Mouse (Mus musculus) neural tube, embryonic 14.5 days (tissue): Measurements from ENCODE around the gene Nsun3. TPM values are rescaled to one million over a fixed set of nuclear protein-coding genes. Genes with fewer than 3 reads are reported as not detected.

Source experiments
- ATAC-seq: fragments of 200-750 bp; cut with Nextera tagmentation; 2 replicates; pipeline ENCODE4 v1.8.0; 2017; ENCODE audit warnings: low read depth, mild to moderate bottlenecking, moderate TSS enrichment, moderate library complexity
- H3K27ac ChIP-seq: fragments of 300-500 bp; sonication (generic); 2 replicates; pipeline ENCODE4 v1.5.1; 2014; ENCODE audit warnings: low read depth, mild to moderate bottlenecking, control low read depth, low read length, moderate library complexity, mixed read lengths
- H3K27me3 ChIP-seq: fragments of 300-500 bp; sonication (generic); 2 replicates; pipeline ENCODE4 v1.6.1; 2014; ENCODE audit warnings: low read length; ENCODE audit not compliant: control insufficient read depth, insufficient read depth
- H3K36me3 ChIP-seq: fragments of 300-500 bp; sonication (generic); 2 replicates; pipeline ENCODE4 v1.6.1; 2014; ENCODE audit warnings: low read length, mixed read lengths; ENCODE audit not compliant: control insufficient read depth, insufficient read depth
- H3K4me1 ChIP-seq: fragments of 300-500 bp; sonication (generic); 2 replicates; pipeline ENCODE4 v1.6.1; 2014; ENCODE audit warnings: low read length; ENCODE audit not compliant: control insufficient read depth, insufficient read depth
- H3K4me2 ChIP-seq: fragments of 300-500 bp; sonication (generic); 2 replicates; pipeline ENCODE4 v1.6.1; 2014; ENCODE audit warnings: mild to moderate bottlenecking, low read depth, low read length, control low read depth
- H3K4me3 ChIP-seq: fragments of 300-500 bp; sonication (generic); 2 replicates; pipeline ENCODE4 v1.5.1; 2014; ENCODE audit warnings: low read depth, low read length, control low read depth, mixed read lengths
- H3K9ac ChIP-seq: fragments of 300-500 bp; sonication (generic); replicated peaks from 2 replicates; pipeline ENCODE4 v1.6.1; 2014; ENCODE audit warnings: low read depth, mild to moderate bottlenecking, control low read depth, low read length, mixed read lengths
- H3K9me3 ChIP-seq: fragments of 300-500 bp; sonication (generic); 2 replicates; pipeline ENCODE4 v1.6.1; 2016; ENCODE audit warnings: low read length; ENCODE audit not compliant: control insufficient read depth
- WGBS: fragments of 180-500 bp; shearing (Covaris S2); extraction: QIAGEN DNeasy Blood & Tissue Kit; methylation state at CpG from one replicate; pipeline ENCODE4 v1.1.7; 2014; 5-methylcytosine and 5-hydroxymethylcytosine counted together
- polyA plus RNA-seq: library from polyadenylated mRNA; unstranded; fragments of >200 nt; fragmentation: Nextera tagmentation; extraction: Ambion mirVana; gene quantifications from 2 replicates; pipeline ENCODE4 v1.2.1, GENCODE M21; 2014

Nsun3 gene
- 12.8 and 13.5 TPM in 2 replicates for polyA plus RNA-seq

GRCm38 (mm10) chr16:62786621-62787331 is at the start of gene Nsun3:
Nsun3 (minus strand) TSS chr16:62786818.
- Histone ChIP-seq H3K36me3 (no peaks in the 10 kb centered on the region), H3K27ac (peak within 1 kb of the TSS; percentile 87), H3K27me3 (no peaks in the 10 kb centered on the region), H3K4me3 (peak within 1 kb of the TSS; percentile 81), H3K9ac (peak within 1 kb of the TSS; percentile 74), H3K4me1 (peaks cover 22% of the 10 kb centered on the region), H3K9me3 (no peaks in the 10 kb centered on the region), H3K4me2 (peak within 1 kb of the TSS; percentile 74)
- peak; percentile 98 for ATAC-seq
- WGBS = 2% methylated on average over 41 of the region's 41 CpGs

- no peak overlapping the region for H3K27ac ChIP-seq
- H3K9me3 ChIP-seq = no peaks in the 10 kb centered on the region
- H3K4me1 ChIP-seq = no peaks in the 10 kb centered on the region
- H3K9ac ChIP-seq = no peak overlapping the region
- ATAC-seq = no peak
- H3K36me3 ChIP-seq = no peaks in the 10 kb centered on the region
- no peak overlapping the region for H3K4me2 ChIP-seq
- WGBS = 72% methylated on average over 3 of the region's 3 CpGs
- no peaks in the 10 kb centered on the region for H3K27me3 ChIP-seq
- no peak overlapping the region for H3K4me3 ChIP-seq
Observed at GRCm38 (mm10) chr16:62834016-62834735, 47.6 kb upstream of the Nsun3 start.

GRCm38 (mm10) chr16:62832481-62832880 is 45.9 kb upstream of the Nsun3 start:
- Histone ChIP-seq H3K9ac (no peak overlapping the region), H3K27ac (no peak overlapping the region), H3K36me3 (no peaks in the 10 kb centered on the region), H3K4me2 (no peak overlapping the region), H3K27me3 (no peaks in the 10 kb centered on the region), H3K4me1 (no peaks in the 10 kb centered on the region), H3K9me3 (no peaks in the 10 kb centered on the region), H3K4me3 (no peak overlapping the region)
- WGBS = 22% methylated on average over 4 of the region's 4 CpGs
- peak; percentile 56; the same call in 1 of the 2 replicates for ATAC-seq

GRCm38 (mm10) chr16:62832027-62832426 is 45.4 kb upstream of the Nsun3 start:
- Histone ChIP-seq H3K27ac (no peak overlapping the region), H3K4me1 (no peaks in the 10 kb centered on the region), H3K9ac (no peak overlapping the region), H3K4me3 (no peak overlapping the region), H3K27me3 (no peaks in the 10 kb centered on the region), H3K4me2 (no peak overlapping the region), H3K9me3 (no peaks in the 10 kb centered on the region), H3K36me3 (no peaks in the 10 kb centered on the region)
- WGBS = 92% methylated on average over 2 of the region's 2 CpGs
- ATAC-seq = no peak

- no peaks in the 10 kb centered on the region for H3K9me3 ChIP-seq
- 77% methylated on average over 12 of the region's 12 CpGs for WGBS
- H3K9ac ChIP-seq = no peak overlapping the region
- no peaks in the 10 kb centered on the region for H3K27me3 ChIP-seq
- no peak overlapping the region for H3K4me3 ChIP-seq
- H3K27ac ChIP-seq = no peak overlapping the region
- ATAC-seq = peak; percentile 44
- no peak overlapping the region for H3K4me2 ChIP-seq
- no peaks in the 10 kb centered on the region for H3K36me3 ChIP-seq
- no peaks in the 10 kb centered on the region for H3K4me1 ChIP-seq
Observed at GRCm38 (mm10) chr16:62826156-62827001, 39.8 kb upstream of the Nsun3 start.

- Histone ChIP-seq H3K9ac (no peak overlapping the region), H3K4me3 (no peak overlapping the region), H3K9me3 (no peaks in the 10 kb centered on the region), H3K4me1 (no peaks in the 10 kb centered on the region), H3K27ac (no peak overlapping the region), H3K36me3 (no peaks in the 10 kb centered on the region), H3K4me2 (no peak overlapping the region), H3K27me3 (no peaks in the 10 kb centered on the region)
- WGBS = 95% methylated on average over 6 of the region's 6 CpGs
- ATAC-seq = no peak
Observed at GRCm38 (mm10) chr16:62822472-62822871, 35.9 kb upstream of the Nsun3 start.

GRCm38 (mm10) chr16:62814491-62814890 is 27.9 kb upstream of the Nsun3 start, which contains the start of gene Stx19:
Stx19 (plus strand) TSS chr16:62814676.
- H3K4me2 ChIP-seq = no peak within 1 kb of the TSS
- H3K4me1 ChIP-seq = no peaks in the 10 kb centered on the region
- H3K27me3 ChIP-seq = no peaks in the 10 kb centered on the region
- 90% methylated on average over 5 of the region's 5 CpGs for WGBS
- H3K27ac ChIP-seq = no peak within 1 kb of the TSS
- H3K9ac ChIP-seq = no peak within 1 kb of the TSS
- H3K36me3 ChIP-seq = no peaks in the 10 kb centered on the region
- H3K9me3 ChIP-seq = no peaks in the 10 kb centered on the region
- ATAC-seq = no peak
- no peak within 1 kb of the TSS for H3K4me3 ChIP-seq

- Histone ChIP-seq H3K4me2 (no peak overlapping the region), H3K36me3 (no peaks in the 10 kb centered on the region)
- 83% methylated on average over 5 of the region's 5 CpGs for WGBS
Observed at GRCm38 (mm10) chr16:62813790-62814189, 27.2 kb upstream of the Nsun3 start.

More at GRCm38 (mm10) chr16:62813790-62814189, 27.2 kb upstream of the Nsun3 start:
- ATAC-seq = no peak
- H3K9ac ChIP-seq = no peak overlapping the region
- H3K27me3 ChIP-seq = no peaks in the 10 kb centered on the region
- no peak overlapping the region for H3K27ac ChIP-seq
- H3K4me1 ChIP-seq = no peaks in the 10 kb centered on the region
- H3K4me3 ChIP-seq = no peak overlapping the region
- H3K9me3 ChIP-seq = no peaks in the 10 kb centered on the region
